Mouse (Mus musculus) lung, embryonic 14.5 days (tissue): Measurements from ENCODE around the gene Ppm1n. TPM values are rescaled to one million over a fixed set of nuclear protein-coding genes. Genes with fewer than 3 reads are reported as not detected.

Experiments
- ATAC-seq: fragments of 200-750 bp; cut with Nextera tagmentation; 2 replicates; pipeline ENCODE4 v1.8.0; 2017; ENCODE audit warnings: mild to moderate bottlenecking, moderate TSS enrichment, moderate library complexity; ENCODE audit not compliant: insufficient read depth
- DNase-seq: peaks from one replicate; pipeline ENCODE4 v3.0.0-alpha.2; 2015
- H3K27ac ChIP-seq: fragments of 300-500 bp; sonication (generic); 2 replicates; pipeline ENCODE4 v1.5.1; 2014; ENCODE audit warnings: low read depth, mild to moderate bottlenecking, moderate library complexity
- H3K27me3 ChIP-seq: fragments of 300-500 bp; sonication (generic); 2 replicates; pipeline ENCODE4 v1.6.1; 2014; ENCODE audit warnings: low read length, control low read depth; ENCODE audit not compliant: insufficient read depth
- H3K36me3 ChIP-seq: fragments of 300-500 bp; sonication (generic); 2 replicates; pipeline ENCODE4 v1.6.1; 2014; ENCODE audit warnings: control low read depth; ENCODE audit not compliant: insufficient read depth
- H3K4me1 ChIP-seq: fragments of 300-500 bp; sonication (generic); 2 replicates; pipeline ENCODE4 v1.6.1; 2014; ENCODE audit warnings: antibody characterized with exemption, control low read depth; ENCODE audit not compliant: insufficient read depth
- H3K4me2 ChIP-seq: fragments of 300-500 bp; sonication (generic); 2 replicates; pipeline ENCODE4 v1.6.1; 2014; ENCODE audit warnings: mild to moderate bottlenecking
- H3K4me3 ChIP-seq: fragments of 300-500 bp; sonication (generic); 2 replicates; pipeline ENCODE4 v1.5.1; 2014; ENCODE audit warnings: low read depth, low read length
- H3K9ac ChIP-seq: fragments of 300-500 bp; sonication (generic); 2 replicates; pipeline ENCODE4 v1.6.1; 2014
- H3K9me3 ChIP-seq: fragments of 300-500 bp; sonication (generic); 2 replicates; pipeline ENCODE4 v1.6.1; 2016; ENCODE audit warnings: low read depth, low read length, control low read depth
- CTCF ChIP-seq: IDR thresholded peaks from 2 replicates; pipeline ENCODE4 v1.5.1; 2016; ENCODE audit warnings: antibody characterized with exemption, low read depth
- WGBS: fragments of 180-500 bp; shearing (Covaris S2); extraction: QIAGEN DNeasy Blood & Tissue Kit; methylation state at CpG from one replicate; pipeline ENCODE4 v1.1.7; 2014; 5-methylcytosine and 5-hydroxymethylcytosine counted together
- polyA plus RNA-seq: library from polyadenylated mRNA; unstranded; fragments of >200 nt; fragmentation: Nextera tagmentation; extraction: Ambion mirVana; gene quantifications from 2 replicates; pipeline ENCODE4 v1.2.1, GENCODE M21; 2014

Ppm1n gene
- polyA plus RNA-seq, 1 experiment from 2014 or later, result not detected

DNA sequence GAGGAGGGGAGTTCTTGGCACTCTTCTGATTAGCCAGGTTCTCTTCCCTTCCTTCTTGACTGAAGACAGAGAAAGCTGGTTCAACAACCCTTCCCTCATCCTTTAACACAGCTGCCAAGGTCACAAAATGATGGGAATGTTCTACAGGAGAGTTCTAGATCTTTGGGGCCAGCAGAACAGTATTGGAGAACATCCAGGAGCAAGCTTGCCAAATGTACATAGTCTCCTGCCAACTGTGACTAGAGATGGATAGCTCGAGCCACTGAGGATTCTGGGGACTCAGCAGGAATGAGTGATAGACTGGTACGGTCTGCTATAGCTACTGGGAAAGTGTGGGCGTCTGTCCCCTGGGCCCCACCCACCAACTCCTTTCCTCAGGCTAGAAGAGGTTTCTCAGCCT lies 21.5 kb downstream of the Ppm1n start:
- Histone ChIP-seq H3K36me3 (peaks cover 85% of the 10 kb centered on the region), H3K9me3 (no peaks in the 10 kb centered on the region), H3K4me1 (no peaks in the 10 kb centered on the region), H3K27ac (no peak overlapping the region), H3K4me2 (no peak overlapping the region), H3K27me3 (no peaks in the 10 kb centered on the region), H3K9ac (no peak overlapping the region), H3K4me3 (no peak overlapping the region)
- no peak for DNase-seq
- no peak for TF ChIP-seq CTCF
- no peak for ATAC-seq
- 73% methylated on average over 3 of the region's 3 CpGs for WGBS

GRCm38 (mm10) chr7:19257390-19258022 lies 22.4 kb downstream of the Ppm1n start:
- Histone ChIP-seq H3K4me1 (no peaks in the 10 kb centered on the region), H3K27me3 (no peaks in the 10 kb centered on the region), H3K9ac (no peak overlapping the region), H3K9me3 (no peaks in the 10 kb centered on the region), H3K4me3 (no peak overlapping the region), H3K27ac (no peak overlapping the region), H3K36me3 (peaks cover 77% of the 10 kb centered on the region), H3K4me2 (no peak overlapping the region)
- ATAC-seq, result peak; percentile 82
- peak; percentile 82 for DNase-seq
- 38% methylated on average over 11 of the region's 11 CpGs for WGBS
- no peak for TF ChIP-seq CTCF

DNA sequence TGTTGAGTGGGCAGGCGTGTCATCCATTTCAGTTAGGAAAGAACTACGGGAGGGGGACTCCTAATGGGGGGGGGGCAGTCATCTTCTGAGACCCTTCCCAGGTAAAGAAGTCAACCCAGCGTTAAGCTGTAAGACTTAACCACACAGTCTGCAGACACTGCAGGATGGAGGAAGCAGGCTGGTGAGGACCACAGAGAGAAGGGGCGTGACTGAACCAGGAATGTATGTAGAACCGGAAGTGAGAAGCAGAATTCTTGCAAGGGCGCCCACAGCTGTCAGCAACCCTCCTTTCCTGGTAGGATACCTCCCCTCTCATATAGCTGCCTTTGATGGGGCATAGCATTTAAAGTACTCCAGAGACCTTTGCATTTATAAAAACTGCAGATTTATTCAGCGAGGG lies 23.3 kb downstream of the Ppm1n start:
- Histone ChIP-seq H3K27ac (no peak overlapping the region), H3K9me3 (no peaks in the 10 kb centered on the region), H3K4me2 (no peak overlapping the region), H3K27me3 (no peaks in the 10 kb centered on the region), H3K4me3 (no peak overlapping the region), H3K4me1 (no peaks in the 10 kb centered on the region), H3K9ac (no peak overlapping the region), H3K36me3 (peaks cover 68% of the 10 kb centered on the region)
- TF ChIP-seq CTCF, result no peak
- ATAC-seq, result no peak
- DNase-seq, result no peak
- 74% methylated on average over 7 of the region's 7 CpGs for WGBS

DNA sequence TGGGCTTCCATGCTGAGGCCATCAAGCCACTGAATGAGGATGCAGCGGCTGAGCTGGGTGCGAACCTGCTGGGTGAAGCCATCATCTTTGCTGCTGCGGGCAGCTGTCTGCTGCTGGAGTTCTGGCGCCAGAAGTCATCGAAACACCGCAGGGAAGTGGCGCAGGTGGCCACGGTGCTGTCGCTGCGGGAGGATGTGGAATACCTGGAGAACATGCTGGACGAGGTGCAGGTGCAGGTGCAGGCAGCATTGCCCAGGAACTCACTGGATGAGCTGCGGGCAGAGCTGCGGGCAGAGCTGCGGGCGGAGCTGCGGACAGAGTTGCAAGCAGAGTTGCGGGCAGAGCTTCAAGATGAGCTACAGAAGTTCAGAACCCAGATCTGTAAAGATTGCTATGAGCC lies 24.5 kb downstream of the Ppm1n start:
- H3K9me3 ChIP-seq, result no peaks in the 10 kb centered on the region
- peaks cover 56% of the 10 kb centered on the region for H3K36me3 ChIP-seq
- 79% methylated on average over 17 of the region's 17 CpGs for WGBS
- no peak for DNase-seq
- no peak overlapping the region for H3K4me2 ChIP-seq
- H3K4me1 ChIP-seq, result no peaks in the 10 kb centered on the region
- H3K27ac ChIP-seq, result no peak overlapping the region
- no peaks in the 10 kb centered on the region for H3K27me3 ChIP-seq
- no peak overlapping the region for H3K4me3 ChIP-seq
- no peak overlapping the region for H3K9ac ChIP-seq
- no peak for ATAC-seq
- TF ChIP-seq CTCF, result no peak

DNA sequence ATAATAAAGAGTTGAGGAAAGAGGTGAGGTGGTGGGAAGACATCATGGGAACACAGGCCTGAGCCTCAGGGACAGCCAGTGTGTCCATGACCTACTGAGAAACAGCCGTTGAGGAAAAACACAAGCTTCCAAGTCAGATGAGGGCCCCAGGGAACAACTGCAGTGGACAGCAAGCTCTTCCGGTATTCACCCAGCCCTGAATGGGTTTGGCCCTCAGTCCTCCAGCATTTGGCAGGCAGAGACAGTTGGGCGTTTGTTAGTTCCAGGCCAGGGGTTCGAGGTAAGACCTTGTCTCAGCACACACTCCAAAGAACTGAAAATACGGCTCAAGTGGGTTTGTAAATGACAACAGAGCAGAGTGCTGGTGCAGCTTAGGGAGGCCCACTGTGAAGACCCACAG lies 26.4 kb downstream of the Ppm1n start:
- peaks cover 38% of the 10 kb centered on the region for H3K36me3 ChIP-seq
- H3K4me3 ChIP-seq, result no peak overlapping the region
- DNase-seq, result no peak
- H3K27ac ChIP-seq, result no peak overlapping the region
- H3K9me3 ChIP-seq, result no peaks in the 10 kb centered on the region
- ATAC-seq, result no peak
- H3K27me3 ChIP-seq, result no peaks in the 10 kb centered on the region
- no peaks in the 10 kb centered on the region for H3K4me1 ChIP-seq
- no peak overlapping the region for H3K9ac ChIP-seq
- no peak overlapping the region for H3K4me2 ChIP-seq
- no peak for TF ChIP-seq CTCF
- WGBS, result 62% methylated on average over 5 of the region's 5 CpGs

DNA sequence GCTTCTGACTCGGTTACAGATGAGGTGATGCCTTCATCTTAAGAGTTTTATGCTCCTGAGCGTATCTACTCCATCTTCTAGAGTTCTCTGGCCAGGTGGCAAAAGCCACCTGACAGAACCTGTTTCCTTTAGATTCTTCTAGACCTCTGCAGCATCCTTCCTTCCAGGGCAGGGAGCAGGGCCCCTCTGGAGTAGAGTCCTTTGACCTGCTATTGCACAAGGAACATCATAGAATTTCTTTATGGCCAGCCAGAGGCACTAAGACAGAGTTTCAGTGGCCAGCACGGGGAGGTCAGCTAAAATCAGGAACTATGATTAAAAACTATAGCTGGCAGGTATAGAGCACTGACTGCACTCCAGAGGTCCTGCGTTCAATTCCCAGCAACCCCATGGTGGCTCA lies 27.8 kb downstream of the Ppm1n start:
- Histone ChIP-seq H3K27me3 (no peaks in the 10 kb centered on the region), H3K4me1 (no peaks in the 10 kb centered on the region), H3K9ac (no peak overlapping the region), H3K27ac (no peak overlapping the region), H3K9me3 (no peaks in the 10 kb centered on the region), H3K4me2 (no peak overlapping the region), H3K36me3 (peaks cover 24% of the 10 kb centered on the region), H3K4me3 (no peak overlapping the region)
- no peak for DNase-seq
- no peak for ATAC-seq
- WGBS, result 74% methylated on average over 4 of the region's 4 CpGs
- no peak for TF ChIP-seq CTCF

GRCm38 (mm10) chr7:19247511-19247910 lies 32.4 kb downstream of the Ppm1n start:
- Histone ChIP-seq H3K4me3 (no peak overlapping the region), H3K9me3 (no peaks in the 10 kb centered on the region), H3K36me3 (peaks cover 16% of the 10 kb centered on the region; the same call in 1 of the 2 replicates), H3K27ac (no peak overlapping the region), H3K4me2 (no peak overlapping the region), H3K9ac (no peak overlapping the region), H3K27me3 (no peaks in the 10 kb centered on the region), H3K4me1 (no peaks in the 10 kb centered on the region)
- ATAC-seq (no peak), DNase-seq (no peak)
- TF ChIP-seq CTCF, result no peak
- WGBS, result 87% methylated on average over 2 of the region's 2 CpGs
